Mouse (Mus musculus) splenic B cell, adult 2 months (primary cell): ENCODE measurements around the gene Nab2.

Experiments
- DNase-seq: peaks from one replicate; pipeline ENCODE4 v3.0.0-alpha.2; 2011; ENCODE audit warnings: low read depth, low spot score
- H3K27me3 ChIP-seq: 2 replicates; pipeline ENCODE4 v1.6.1; 2012; ENCODE audit warnings: mild to moderate bottlenecking, low read length, moderate library complexity, mixed read lengths; ENCODE audit not compliant: control insufficient read depth, poor library complexity, insufficient read depth, severe bottlenecking
- H3K36me3 ChIP-seq: 2 replicates; pipeline ENCODE4 v1.6.1; 2012; ENCODE audit warnings: mild to moderate bottlenecking, low read length, moderate library complexity, mixed read lengths; ENCODE audit not compliant: control insufficient read depth, poor library complexity, insufficient read depth, severe bottlenecking

The Nab2 gene

GRCm38 (mm10) chr10:127668093-127669050 is at the start of gene Nab2:
Gene Nab2, minus strand, starts transcription at chr10:127668568.
- Histone ChIP-seq H3K27me3 (no peaks in the 10 kb centered on the region), H3K36me3 (no peaks in the 10 kb centered on the region; the same call in none of the 2 replicates)
- DNase-seq, result peak; percentile 95

GRCm38 (mm10) chr10:127712736-127713135 is 44.4 kb upstream of the Nab2 start:
- no peak for DNase-seq
- no peaks in the 10 kb centered on the region for H3K27me3 ChIP-seq
- H3K36me3 ChIP-seq, result no peaks in the 10 kb centered on the region

- no peak for DNase-seq
- Histone ChIP-seq H3K27me3 (no peaks in the 10 kb centered on the region), H3K36me3 (no peaks in the 10 kb centered on the region)
Observed at GRCm38 (mm10) chr10:127710331-127710730, 42.0 kb upstream of the Nab2 start.

GRCm38 (mm10) chr10:127708850-127709370 is 40.5 kb upstream of the Nab2 start:
- Histone ChIP-seq H3K27me3 (no peaks in the 10 kb centered on the region), H3K36me3 (no peaks in the 10 kb centered on the region)
- no peak for DNase-seq

- Histone ChIP-seq H3K27me3 (no peaks in the 10 kb centered on the region), H3K36me3 (no peaks in the 10 kb centered on the region)
- DNase-seq, result no peak
Observed at GRCm38 (mm10) chr10:127707721-127708120, 39.4 kb upstream of the Nab2 start.

- H3K27me3 ChIP-seq, result no peaks in the 10 kb centered on the region
- no peaks in the 10 kb centered on the region for H3K36me3 ChIP-seq
- no peak for DNase-seq
Observed at GRCm38 (mm10) chr10:127705783-127706182, 37.4 kb upstream of the Nab2 start.

- Histone ChIP-seq H3K36me3 (no peaks in the 10 kb centered on the region), H3K27me3 (no peaks in the 10 kb centered on the region)
- no peak for DNase-seq
Observed at GRCm38 (mm10) chr10:127704766-127705220, 36.4 kb upstream of the Nab2 start, which contains the start of gene Myo1a. Gene Myo1a, plus strand, starts transcription at chr10:127705170.

GRCm38 (mm10) chr10:127704293-127704692 is 35.9 kb upstream of the Nab2 start:
- H3K36me3 ChIP-seq, result no peaks in the 10 kb centered on the region
- DNase-seq, result no peak
- H3K27me3 ChIP-seq, result no peaks in the 10 kb centered on the region

GRCm38 (mm10) chr10:127703299-127703698 is 34.9 kb upstream of the Nab2 start:
- H3K36me3 ChIP-seq, result no peaks in the 10 kb centered on the region; the same call in 1 of the 2 replicates
- H3K27me3 ChIP-seq, result no peaks in the 10 kb centered on the region
- no peak for DNase-seq

GRCm38 (mm10) chr10:127698966-127699365 is 30.6 kb upstream of the Nab2 start:
- peaks cover 4% of the 10 kb centered on the region for H3K36me3 ChIP-seq
- H3K27me3 ChIP-seq, result no peaks in the 10 kb centered on the region
- no peak for DNase-seq

GRCm38 (mm10) chr10:127695775-127696174 is 27.4 kb upstream of the Nab2 start:
- Histone ChIP-seq H3K36me3 (peaks cover 8% of the 10 kb centered on the region), H3K27me3 (no peaks in the 10 kb centered on the region)
- no peak for DNase-seq

GRCm38 (mm10) chr10:127694636-127695035 is 26.3 kb upstream of the Nab2 start:
- H3K36me3 ChIP-seq, result peaks cover 8% of the 10 kb centered on the region
- peak; percentile 54 for DNase-seq

GRCm38 (mm10) chr10:127691053-127691452 is 22.7 kb upstream of the Nab2 start:
- no peaks in the 10 kb centered on the region for H3K27me3 ChIP-seq
- DNase-seq, result no peak
- H3K36me3 ChIP-seq, result peaks cover 8% of the 10 kb centered on the region

More at GRCm38 (mm10) chr10:127694636-127695035, 26.3 kb upstream of the Nab2 start:
- no peaks in the 10 kb centered on the region for H3K27me3 ChIP-seq

- no peaks in the 10 kb centered on the region for H3K36me3 ChIP-seq
- DNase-seq, result no peak
- H3K27me3 ChIP-seq, result no peaks in the 10 kb centered on the region
Observed at GRCm38 (mm10) chr10:127682886-127683285, 14.5 kb upstream of the Nab2 start.

GRCm38 (mm10) chr10:127679881-127680280 is 11.5 kb upstream of the Nab2 start:
- Histone ChIP-seq H3K27me3 (no peaks in the 10 kb centered on the region), H3K36me3 (no peaks in the 10 kb centered on the region)
- DNase-seq, result no peak
